Mouse (Mus musculus): ENCODE data around the gene Btg1.

- no peak for TF ChIP-seq CTCF (IDR thresholded peaks at IDR 0.05; ENCODE audit: borderline replicate concordance, insufficient read depth, low read length)
- TF ChIP-seq POLR2A (IDR thresholded peaks at IDR 0.05; ENCODE audit: low read depth, low read length): no peak
Measured at GRCm38 (mm10) chr10:96642751-96643150, 25.9 kb downstream of the Btg1 start.

All from embryonic fibroblast, embryonic 13.5 days (primary cell).